Mouse (Mus musculus): Measurements from ENCODE around the gene Tab2. TPM values are rescaled to one million over a fixed set of nuclear protein-coding genes. Genes with fewer than 3 reads are reported as not detected.

Gene Tab2
- polyA plus RNA-seq, 1 experiment from 2014 or later = 20.2 TPM

- Histone ChIP-seq H3K36me3 (no peaks in the 10 kb centered on the region), H3K4me1 (no peaks in the 10 kb centered on the region), H3K4me3 (no peak overlapping the region), H3K27ac (replicated peaks) (no peak overlapping the region), H3K9me3 (no peaks in the 10 kb centered on the region), H3K27me3 (peaks cover 4% of the 10 kb centered on the region; the same call in 1 of the 2 replicates), H3K9ac (replicated peaks) (no peak overlapping the region), H3K4me2 (replicated peaks) (no peak overlapping the region)
- 90% methylated on average over 14 of the region's 14 CpGs for WGBS
- ATAC-seq (ENCODE audit: low FRiP score, low read depth) = no peak
Observed at GRCm38 (mm10) chr10:7861259-7861936, 94.6 kb downstream of the Tab2 start.

GRCm38 (mm10) chr10:7860494-7860893, 95.5 kb downstream of the Tab2 start:
- H3K4me3 ChIP-seq = no peak overlapping the region
- H3K4me2 ChIP-seq (replicated peaks) = no peak overlapping the region
- H3K27ac ChIP-seq (replicated peaks) = no peak overlapping the region
- no peaks in the 10 kb centered on the region for H3K4me1 ChIP-seq
- no peak overlapping the region for H3K9ac ChIP-seq (replicated peaks)
- H3K9me3 ChIP-seq = no peaks in the 10 kb centered on the region
- H3K27me3 ChIP-seq = no peaks in the 10 kb centered on the region
- 87% methylated on average over 7 of the region's 7 CpGs for WGBS
- H3K36me3 ChIP-seq = no peaks in the 10 kb centered on the region
- no peak for ATAC-seq (ENCODE audit: low FRiP score, low read depth)

Other genes with a start within 250 kb of the Tab2 start
- 51.5 and 56.5 TPM in 2 replicates for gene Katna1, start 230.2 kb downstream of the Tab2 start, polyA plus RNA-seq (2016; fragmentation: Nextera tagmentation; extraction: Ambion mirVana)
- gene Ginm1, start 163.4 kb downstream of the Tab2 start, polyA plus RNA-seq (2016; fragmentation: Nextera tagmentation; extraction: Ambion mirVana) = 53.8 and 56.9 TPM in 2 replicates
- 49.7 and 50.4 TPM in 2 replicates for gene Ppil4, start 163.3 kb downstream of the Tab2 start, polyA plus RNA-seq (2016; fragmentation: Nextera tagmentation; extraction: Ambion mirVana)
- gene Zc3h12d, start 123.8 kb downstream of the Tab2 start, polyA plus RNA-seq (2016; fragmentation: Nextera tagmentation; extraction: Ambion mirVana) = 0.08 and 0.09 TPM in 2 replicates

All from midbrain, embryonic 12.5 days (tissue).